Mouse (Mus musculus): ENCODE results near the gene Spg11. TPM values are rescaled to one million over a fixed set of nuclear protein-coding genes. Genes with fewer than 3 reads are reported as not detected.
"Not testable (repeated sequence)": the region's sequence is repeated elsewhere in the genome, so short reads cannot be mapped to it uniquely, and the experiment has no call there.

Gene Spg11
- total and polyA plus RNA-seq, 2 experiments from 2014 or later: 2.7 to 15.7 TPM

DNA sequence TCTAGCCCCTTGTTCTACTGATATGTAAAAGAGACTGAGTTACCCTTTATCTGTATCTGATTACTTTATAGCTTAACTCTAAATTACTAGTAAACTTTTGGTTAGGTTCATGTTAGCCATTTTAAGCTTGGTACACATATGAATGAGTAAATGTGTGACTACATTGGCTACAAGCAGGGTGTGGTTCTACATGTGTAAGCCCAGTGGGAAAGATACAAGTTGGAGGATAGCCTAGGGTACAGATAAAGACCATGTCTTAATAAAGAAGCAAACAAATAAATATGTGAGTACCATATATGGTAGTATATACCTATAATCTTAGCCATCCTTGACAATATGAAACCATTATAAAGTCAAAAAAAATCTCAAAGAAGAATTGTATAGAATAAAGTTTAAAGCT, 74.3 kb downstream of the Spg11 start:
- Histone ChIP-seq H3K4me1 (ENCODE audit: control insufficient read depth, insufficient read depth) (no peaks in the 10 kb centered on the region), H3K27ac (ENCODE audit: low read depth) (no peak overlapping the region), H3K36me3 (replicated peaks; ENCODE audit: control insufficient read depth, insufficient read depth, low read length) (peaks cover 40% of the 10 kb centered on the region), H3K4me2 (ENCODE audit: low read depth, low read length) (no peak overlapping the region), H3K9me3 (replicated peaks; ENCODE audit: control insufficient read depth, low read length) (no peaks in the 10 kb centered on the region), H3K27me3 (ENCODE audit: control insufficient read depth, insufficient read depth, low read length) (no peaks in the 10 kb centered on the region), H3K4me3 (ENCODE audit: low read depth, low read length) (no peak overlapping the region), H3K9ac (replicated peaks; ENCODE audit: low read depth, low read length) (no peak overlapping the region)
- ATAC-seq (ENCODE audit: insufficient read depth, low read depth): no peak
- no peak for TF ChIP-seq CTCF (IDR thresholded peaks at IDR 0.05; ENCODE audit: low read depth)
- no peak for TF ChIP-seq EP300 (IDR thresholded peaks at IDR 0.05; ENCODE audit: low read depth)
- DNase-seq (ENCODE audit: low spot score): no peak

DNA sequence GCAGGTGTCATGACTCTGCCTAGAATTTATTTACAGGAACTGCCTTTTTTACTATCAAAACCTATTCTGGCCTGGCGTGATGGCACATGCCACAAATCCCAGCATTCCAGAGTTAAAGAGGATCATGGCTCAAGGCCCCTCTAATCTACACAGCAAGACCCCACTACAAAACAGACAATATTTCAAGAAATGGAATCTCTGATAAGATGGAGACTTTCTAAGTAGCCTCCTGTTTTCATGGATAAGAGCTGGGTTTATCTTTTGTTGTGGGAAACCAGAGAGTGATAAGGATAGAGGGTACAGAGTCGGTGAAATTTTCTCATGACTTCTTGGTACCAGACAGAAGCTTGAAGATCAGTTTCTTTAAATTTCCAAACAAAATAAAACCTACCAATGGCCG, 82.1 kb downstream of the Spg11 start:
- Histone ChIP-seq H3K4me3 (ENCODE audit: low read depth, low read length) (no peak overlapping the region), H3K27ac (ENCODE audit: low read depth) (no peak overlapping the region), H3K4me2 (ENCODE audit: low read depth, low read length) (no peak overlapping the region), H3K27me3 (ENCODE audit: control insufficient read depth, insufficient read depth, low read length) (no peaks in the 10 kb centered on the region), H3K4me1 (ENCODE audit: control insufficient read depth, insufficient read depth) (no peaks in the 10 kb centered on the region), H3K9ac (replicated peaks; ENCODE audit: low read depth, low read length) (no peak overlapping the region), H3K9me3 (replicated peaks; ENCODE audit: control insufficient read depth, low read length) (no peaks in the 10 kb centered on the region), H3K36me3 (replicated peaks; ENCODE audit: control insufficient read depth, insufficient read depth, low read length) (peaks cover 7% of the 10 kb centered on the region; the same call in 1 of the 2 replicates)
- no peak for ATAC-seq (ENCODE audit: insufficient read depth, low read depth)
- 64% methylated on average over 3 of the region's 3 CpGs for WGBS
- DNase-seq (ENCODE audit: low spot score): no peak
- no peak for TF ChIP-seq CTCF (IDR thresholded peaks at IDR 0.05; ENCODE audit: low read depth)
- no peak for TF ChIP-seq EP300 (IDR thresholded peaks at IDR 0.05; ENCODE audit: low read depth)

DNA sequence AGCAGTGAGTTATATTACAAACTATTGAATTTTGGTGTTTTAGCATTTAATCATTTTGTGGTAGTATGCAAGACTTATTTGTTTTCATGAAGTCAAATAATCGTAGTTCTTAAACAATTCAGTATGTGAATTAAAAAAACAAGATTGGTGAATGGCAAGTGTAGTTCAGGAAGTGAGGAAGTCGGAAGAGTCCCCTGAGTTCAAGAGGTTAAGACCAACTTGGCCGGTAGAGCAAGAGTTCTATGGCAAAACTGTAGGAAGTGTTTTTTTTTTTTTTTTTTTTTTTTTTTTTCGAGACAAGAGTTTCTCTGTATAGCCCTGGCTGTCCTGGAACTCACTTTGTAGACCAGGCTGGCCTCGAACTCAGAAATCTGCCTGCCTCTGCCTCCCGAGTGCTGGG, 86.2 kb downstream of the Spg11 start:
- no peak overlapping the region for H3K4me2 ChIP-seq (ENCODE audit: low read depth, low read length)
- peaks cover 5% of the 10 kb centered on the region; the same call in 1 of the 2 replicates for H3K4me1 ChIP-seq (ENCODE audit: control insufficient read depth, insufficient read depth)
- H3K9me3 ChIP-seq (replicated peaks; ENCODE audit: control insufficient read depth, low read length): no peaks in the 10 kb centered on the region
- no peak for ATAC-seq (ENCODE audit: insufficient read depth, low read depth)
- H3K4me3 ChIP-seq (ENCODE audit: low read depth, low read length): no peak overlapping the region
- H3K27me3 ChIP-seq (ENCODE audit: control insufficient read depth, insufficient read depth, low read length): no peaks in the 10 kb centered on the region
- H3K9ac ChIP-seq (replicated peaks; ENCODE audit: low read depth, low read length): no peak overlapping the region
- H3K27ac ChIP-seq (ENCODE audit: low read depth): no peak overlapping the region
- H3K36me3 ChIP-seq (replicated peaks; ENCODE audit: control insufficient read depth, insufficient read depth, low read length): no peaks in the 10 kb centered on the region; the same call in 1 of the 2 replicates
- no peak for DNase-seq (ENCODE audit: low spot score)
- 83% methylated on average over 5 of the region's 6 CpGs for WGBS
- TF ChIP-seq EP300 (IDR thresholded peaks at IDR 0.05; ENCODE audit: low read depth): no peak
- no peak for TF ChIP-seq CTCF (IDR thresholded peaks at IDR 0.05; ENCODE audit: low read depth)

DNA sequence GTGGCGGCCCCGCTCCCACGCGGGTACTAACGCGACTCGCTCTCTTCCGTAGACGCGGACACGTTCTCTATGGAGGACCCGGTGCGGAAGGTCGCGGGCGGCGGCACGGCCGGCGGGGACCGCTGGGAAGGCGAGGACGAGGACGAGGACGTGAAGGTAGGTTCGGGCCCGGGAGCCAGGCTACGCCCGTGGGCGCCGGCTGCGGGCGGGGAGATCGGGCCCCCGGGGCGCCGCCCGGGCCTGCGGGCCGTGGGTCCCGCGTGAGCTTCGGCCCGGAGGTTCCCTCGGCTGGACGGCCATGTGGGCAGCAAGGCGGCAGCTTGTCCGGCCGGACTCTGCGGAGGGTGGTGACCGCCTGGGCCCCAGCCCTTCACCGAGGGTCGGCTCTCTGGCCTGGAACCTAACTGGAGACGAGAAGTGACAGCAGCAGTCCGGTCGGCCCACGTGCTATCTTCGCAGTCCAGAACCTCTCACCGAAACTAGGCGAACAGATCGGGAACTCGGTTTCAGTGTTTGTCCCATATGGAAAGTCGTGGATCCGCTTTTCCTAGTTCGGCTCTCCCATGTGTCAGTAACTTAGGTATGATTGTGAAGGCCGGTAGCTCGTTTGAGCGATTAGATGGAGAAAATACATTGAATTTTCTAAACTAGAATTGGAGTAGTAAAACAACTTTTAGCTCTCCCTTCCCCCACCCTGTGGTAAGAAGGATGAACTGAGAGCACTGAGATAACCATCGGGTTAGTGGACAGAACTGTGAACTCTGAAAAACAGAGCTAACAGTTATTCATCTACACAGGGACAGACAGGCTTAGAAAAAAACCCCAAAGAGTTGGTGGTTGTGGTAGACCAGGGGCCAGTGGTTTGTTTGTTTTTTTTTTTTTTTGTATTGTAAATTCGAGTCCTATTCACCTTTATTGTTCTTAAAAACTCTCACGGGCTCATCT, 89.2 kb downstream of the Spg11 start:
- Histone ChIP-seq H3K27ac (ENCODE audit: low read depth) (peak overlapping the region; percentile 89), H3K9ac (replicated peaks; ENCODE audit: low read depth, low read length) (peak overlapping the region; percentile 76), H3K9me3 (replicated peaks; ENCODE audit: control insufficient read depth, low read length) (no peaks in the 10 kb centered on the region), H3K27me3 (ENCODE audit: control insufficient read depth, insufficient read depth, low read length) (no peaks in the 10 kb centered on the region), H3K4me3 (ENCODE audit: low read depth, low read length) (peak overlapping the region; percentile 75), H3K36me3 (replicated peaks; ENCODE audit: control insufficient read depth, insufficient read depth, low read length) (no peaks in the 10 kb centered on the region; the same call in 1 of the 2 replicates), H3K4me2 (ENCODE audit: low read depth, low read length) (peak overlapping the region; percentile 77), H3K4me1 (ENCODE audit: control insufficient read depth, insufficient read depth) (peaks cover 5% of the 10 kb centered on the region; the same call in 1 of the 2 replicates)
- DNase-seq (ENCODE audit: low spot score) (peak; percentile 23), ATAC-seq (ENCODE audit: insufficient read depth, low read depth) (peak; percentile 36)
- WGBS: under 1% methylated on average over 71 of the region's 71 CpGs
- TF ChIP-seq CTCF (IDR thresholded peaks at IDR 0.05; ENCODE audit: low read depth): no peak
- no peak for TF ChIP-seq EP300 (IDR thresholded peaks at IDR 0.05; ENCODE audit: low read depth)

DNA sequence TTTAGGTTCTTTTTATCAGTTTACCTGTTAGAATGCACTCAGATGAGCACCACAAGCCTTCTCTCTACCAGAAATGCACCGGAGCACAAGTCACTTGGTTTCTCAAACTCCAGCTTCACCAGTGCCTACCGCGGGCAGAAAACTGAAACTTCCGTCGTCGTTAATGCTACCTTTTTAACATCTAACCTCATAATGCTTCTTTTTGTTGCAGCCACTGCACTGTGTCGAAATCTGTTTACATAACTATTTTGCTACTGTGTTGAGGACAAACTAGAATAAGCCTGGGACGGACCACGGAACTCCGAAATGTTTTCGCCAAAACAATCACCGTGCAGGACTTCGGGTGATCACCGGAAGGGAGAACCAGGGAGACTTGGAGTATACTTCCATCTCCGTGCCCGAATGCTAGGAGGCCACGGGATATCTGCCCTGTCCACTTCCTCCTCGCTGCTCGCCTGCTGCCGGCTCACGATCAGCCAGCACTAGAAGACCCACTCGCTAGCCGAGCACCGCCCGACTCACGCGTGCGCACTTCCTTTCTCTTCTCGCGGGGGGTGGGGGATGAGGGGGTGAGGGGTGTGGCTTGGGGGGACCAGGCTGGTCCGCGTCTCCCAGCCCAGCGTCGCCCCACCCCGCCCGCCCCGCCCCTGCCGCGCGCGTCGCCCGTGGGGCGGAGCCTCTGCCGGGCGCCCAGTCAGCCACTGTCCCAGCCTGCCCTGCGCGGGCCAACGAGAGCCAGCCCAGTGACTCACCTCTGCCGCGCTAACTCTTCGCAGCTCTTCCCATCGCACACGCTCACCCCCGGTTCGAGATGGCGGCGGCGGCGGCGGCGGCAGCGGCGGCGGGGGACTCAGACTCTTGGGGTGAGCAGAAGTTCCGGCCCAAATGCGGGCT, 90.1 kb downstream of the Spg11 start, which contains the start of gene Eif3j1:
Gene Eif3j1, plus strand, starts transcription at position 685 of the 894 bp plus-strand sequence.
- WGBS: under 1% methylated on average over 49 of the region's 67 CpGs
- peak within 1 kb of the TSS; percentile 93 for H3K27ac ChIP-seq (ENCODE audit: low read depth)
- DNase-seq (ENCODE audit: low spot score) (peak; percentile 94), ATAC-seq (ENCODE audit: insufficient read depth, low read depth) (peak; percentile 99)
- TF ChIP-seq CTCF (IDR thresholded peaks at IDR 0.05; ENCODE audit: low read depth) (no peak), EP300 (IDR thresholded peaks at IDR 0.05; ENCODE audit: low read depth) (no peak)
- H3K9ac ChIP-seq (replicated peaks; ENCODE audit: low read depth, low read length): peak within 1 kb of the TSS; percentile 76
- no peaks in the 10 kb centered on the region; the same call in 1 of the 2 replicates for H3K36me3 ChIP-seq (replicated peaks; ENCODE audit: control insufficient read depth, insufficient read depth, low read length)
- H3K4me3 ChIP-seq (ENCODE audit: low read depth, low read length): peak within 1 kb of the TSS; percentile 75
- peaks cover 5% of the 10 kb centered on the region; the same call in 1 of the 2 replicates for H3K4me1 ChIP-seq (ENCODE audit: control insufficient read depth, insufficient read depth)
- H3K27me3 ChIP-seq (ENCODE audit: control insufficient read depth, insufficient read depth, low read length): no peaks in the 10 kb centered on the region
- H3K4me2 ChIP-seq (ENCODE audit: low read depth, low read length): peak within 1 kb of the TSS; percentile 77
- no peaks in the 10 kb centered on the region for H3K9me3 ChIP-seq (replicated peaks; ENCODE audit: control insufficient read depth, low read length)

DNA sequence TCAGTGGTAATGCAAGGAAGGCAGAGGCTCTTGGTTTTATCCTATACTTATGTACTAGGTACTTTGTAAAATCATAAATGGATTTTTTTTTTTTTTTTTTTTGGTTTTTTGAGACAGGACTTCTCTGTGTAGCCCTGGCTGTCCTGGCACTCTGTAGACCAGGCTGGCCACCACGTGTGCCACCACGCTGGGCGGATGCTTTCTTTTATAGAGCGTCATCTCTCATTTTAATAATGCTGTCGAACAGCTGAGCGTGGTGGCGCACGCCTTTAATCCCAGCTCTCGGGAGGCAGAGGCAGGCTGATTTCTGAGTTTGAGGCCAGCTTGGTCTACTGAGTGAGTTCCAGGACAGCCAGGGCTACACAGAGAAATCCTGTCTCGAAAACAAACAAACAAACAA, 91.1 kb downstream of the Spg11 start:
- H3K4me1 ChIP-seq (ENCODE audit: control insufficient read depth, insufficient read depth); H3K36me3 ChIP-seq (replicated peaks; ENCODE audit: control insufficient read depth, insufficient read depth, low read length); ATAC-seq (ENCODE audit: insufficient read depth, low read depth); H3K9ac ChIP-seq (replicated peaks; ENCODE audit: low read depth, low read length); H3K9me3 ChIP-seq (replicated peaks; ENCODE audit: control insufficient read depth, low read length); DNase-seq (ENCODE audit: low spot score); H3K4me2 ChIP-seq (ENCODE audit: low read depth, low read length); H3K27ac ChIP-seq (ENCODE audit: low read depth); H3K27me3 ChIP-seq (ENCODE audit: control insufficient read depth, insufficient read depth, low read length): not testable (repeated sequence)
- WGBS: 92% methylated on average over 10 of the region's 10 CpGs
- peak overlapping the region; percentile 75; the same call in 1 of the 2 replicates for H3K4me3 ChIP-seq (ENCODE audit: low read depth, low read length)
